Mouse (Mus musculus): ENCODE data around the gene 6030408B16Rik. TPM values are rescaled to one million over a fixed set of nuclear protein-coding genes. Genes with fewer than 3 reads are reported as not detected.

6030408B16Rik gene
- 1 to 10 TPM; 1.7 to 1.8 TPM for total RNA-seq (2021)
- long read RNA-seq, experiment 1, partial matches to known transcripts, result 0 of 2 reads
- long read RNA-seq, experiment 1, other reads (novel, unspliced or antisense), result 1 of 2 reads
- long read RNA-seq, experiment 2, partial matches to known transcripts, result 1 of 4 reads
- long read RNA-seq, experiment 2, other reads (novel, unspliced or antisense), result 2 of 4 reads

GRCm38 (mm10) chr15:101293025-101293621, at the start of gene 6030408B16Rik:
Gene 6030408B16Rik (plus strand): TSS chr15:101293212.
- intact Hi-C loops (cut with DNase I), result no loop called here

GRCm38 (mm10) chr15:101244012-101244411, 49.0 kb upstream of the 6030408B16Rik start:
- DNase-seq, result no peak
- intact Hi-C loops (cut with DNase I), result no loop called here

More at GRCm38 (mm10) chr15:101293025-101293621, at the start of gene 6030408B16Rik:
- no peak for DNase-seq

- intact Hi-C loops (cut with DNase I), result no loop called here
- DNase-seq, result peak; percentile 95 to 96
Measured at GRCm38 (mm10) chr15:101246231-101247154, 46.5 kb upstream of the 6030408B16Rik start.

GRCm38 (mm10) chr15:101247155-101247498, 45.9 kb upstream of the 6030408B16Rik start:
- intact Hi-C loops (cut with DNase I), result no loop called here
- DNase-seq, result no peak

GRCm38 (mm10) chr15:101248029-101248710, 44.8 kb upstream of the 6030408B16Rik start:
- intact Hi-C loops (cut with DNase I), result no loop called here
- DNase-seq, result peak; percentile 37 to 48

- DNase-seq, result no peak
Measured at GRCm38 (mm10) chr15:101250220-101250800, 42.7 kb upstream of the 6030408B16Rik start.

GRCm38 (mm10) chr15:101251930-101252329, 41.1 kb upstream of the 6030408B16Rik start:
- intact Hi-C loops (cut with DNase I), result no loop called here
- DNase-seq, result no peak

More at GRCm38 (mm10) chr15:101250220-101250800, 42.7 kb upstream of the 6030408B16Rik start:
- intact Hi-C loops (cut with DNase I), result no loop called here

GRCm38 (mm10) chr15:101252614-101253013, 40.4 kb upstream of the 6030408B16Rik start:
- intact Hi-C loops (cut with DNase I), result no loop called here
- no peak for DNase-seq

GRCm38 (mm10) chr15:101253563-101253885, 39.5 kb upstream of the 6030408B16Rik start:
- intact Hi-C loops (cut with DNase I), result no loop called here

GRCm38 (mm10) chr15:101253886-101254795, 38.9 kb upstream of the 6030408B16Rik start, which contains the start of gene Nr4a1:
Gene Nr4a1 (plus strand): TSS chr15:101254269.
- intact Hi-C loops (cut with DNase I), result no loop called here
- DNase-seq, result peak; percentile 87 to 88

More at GRCm38 (mm10) chr15:101253563-101253885, 39.5 kb upstream of the 6030408B16Rik start:
- no peak for DNase-seq

- intact Hi-C loops (cut with DNase I), result no loop called here
- no peak for DNase-seq
Measured at GRCm38 (mm10) chr15:101255842-101256462, 37.1 kb upstream of the 6030408B16Rik start.

GRCm38 (mm10) chr15:101256463-101257206, 36.4 kb upstream of the 6030408B16Rik start:
- intact Hi-C loops (cut with DNase I), result no loop called here
- no peak for DNase-seq

- no peak for DNase-seq
- intact Hi-C loops (cut with DNase I), result no loop called here
Measured at GRCm38 (mm10) chr15:101258420-101258819, 34.6 kb upstream of the 6030408B16Rik start.

- intact Hi-C loops (cut with DNase I), result no loop called here
Measured at GRCm38 (mm10) chr15:101259922-101260321, 33.1 kb upstream of the 6030408B16Rik start.

GRCm38 (mm10) chr15:101260387-101260786, 32.6 kb upstream of the 6030408B16Rik start:
- peak; percentile 83 to 86 for DNase-seq
- intact Hi-C loops (cut with DNase I), result no loop called here

More at GRCm38 (mm10) chr15:101259922-101260321, 33.1 kb upstream of the 6030408B16Rik start:
- DNase-seq, result no peak

- intact Hi-C loops (cut with DNase I), result no loop called here
- peak; percentile 51 to 55 for DNase-seq
Measured at GRCm38 (mm10) chr15:101260874-101261622, 32.0 kb upstream of the 6030408B16Rik start.

GRCm38 (mm10) chr15:101262502-101262901, 30.5 kb upstream of the 6030408B16Rik start:
- intact Hi-C loops (cut with DNase I), result no loop called here
- DNase-seq, result peak; percentile 37 to 50

Measured in heart, postnatal 14 days (tissue).